Mouse (Mus musculus): Measurements from ENCODE around the gene Ly9. TPM values are rescaled to one million over a fixed set of nuclear protein-coding genes. Genes with fewer than 3 reads are reported as not detected.

Gene Ly9
- polyA plus RNA-seq, 1 experiment from 2014 or later, result 0.60 TPM

DNA sequence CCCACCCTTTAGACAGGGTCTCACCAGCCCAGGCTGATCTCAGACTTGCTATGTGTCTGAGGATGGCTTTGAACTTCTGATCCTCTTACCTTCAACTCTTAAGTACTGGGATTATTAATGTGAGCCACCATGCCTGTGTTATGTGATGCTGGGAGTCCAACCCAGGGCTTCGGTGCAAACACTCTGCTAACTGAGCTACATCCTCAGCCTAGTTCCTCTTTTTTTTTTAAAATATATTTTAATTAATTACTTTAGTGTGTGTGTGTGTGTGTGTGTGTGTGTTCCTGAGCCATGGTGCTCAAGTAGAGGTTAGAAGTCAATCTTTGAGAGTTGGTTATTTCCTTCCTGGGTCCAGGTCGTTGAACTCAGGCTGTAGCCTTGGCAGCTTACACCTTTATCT, 44.2 kb downstream of the Ly9 start:
- H3K36me3 ChIP-seq (ENCODE audit: control insufficient read depth, insufficient read depth, low read length), result no peaks in the 10 kb centered on the region
- H3K27me3 ChIP-seq (replicated peaks; ENCODE audit: control insufficient read depth, insufficient read depth, low read length), result no peaks in the 10 kb centered on the region
- H3K9ac ChIP-seq (ENCODE audit: low read depth, low read length), result no peak overlapping the region
- H3K4me3 ChIP-seq (ENCODE audit: low read length), result no peak overlapping the region
- ATAC-seq, result no peak
- H3K9me3 ChIP-seq (ENCODE audit: control insufficient read depth, low read length), result no peaks in the 10 kb centered on the region
- 65% methylated on average over 2 of the region's 2 CpGs for WGBS
- H3K4me1 ChIP-seq (ENCODE audit: control insufficient read depth, insufficient read depth, low read length), result no peaks in the 10 kb centered on the region
- no peak overlapping the region for H3K27ac ChIP-seq (ENCODE audit: low read length)
- H3K4me2 ChIP-seq (ENCODE audit: low read depth, low read length), result no peak overlapping the region

- Histone ChIP-seq H3K27ac (ENCODE audit: low read length) (no peak overlapping the region), H3K4me3 (ENCODE audit: low read length) (no peak overlapping the region), H3K36me3 (ENCODE audit: control insufficient read depth, insufficient read depth, low read length) (no peaks in the 10 kb centered on the region), H3K27me3 (replicated peaks; ENCODE audit: control insufficient read depth, insufficient read depth, low read length) (no peaks in the 10 kb centered on the region), H3K4me1 (ENCODE audit: control insufficient read depth, insufficient read depth, low read length) (no peaks in the 10 kb centered on the region), H3K9ac (ENCODE audit: low read depth, low read length) (no peak overlapping the region), H3K4me2 (ENCODE audit: low read depth, low read length) (no peak overlapping the region), H3K9me3 (ENCODE audit: control insufficient read depth, low read length) (no peaks in the 10 kb centered on the region)
- no peak for ATAC-seq
- WGBS, result 60% methylated on average over 8 of the region's 11 CpGs
Measured at GRCm38 (mm10) chr1:171561639-171562225, 45.5 kb downstream of the Ly9 start.

GRCm38 (mm10) chr1:171561200-171561599, 46.0 kb downstream of the Ly9 start:
- H3K4me2 ChIP-seq (ENCODE audit: low read depth, low read length), result no peak overlapping the region
- H3K9me3 ChIP-seq (ENCODE audit: control insufficient read depth, low read length), result no peaks in the 10 kb centered on the region
- H3K36me3 ChIP-seq (ENCODE audit: control insufficient read depth, insufficient read depth, low read length), result no peaks in the 10 kb centered on the region
- H3K27me3 ChIP-seq (replicated peaks; ENCODE audit: control insufficient read depth, insufficient read depth, low read length), result no peaks in the 10 kb centered on the region
- H3K4me1 ChIP-seq (ENCODE audit: control insufficient read depth, insufficient read depth, low read length), result no peaks in the 10 kb centered on the region
- no peak overlapping the region for H3K9ac ChIP-seq (ENCODE audit: low read depth, low read length)
- no peak overlapping the region for H3K4me3 ChIP-seq (ENCODE audit: low read length)
- ATAC-seq, result no peak
- no peak overlapping the region for H3K27ac ChIP-seq (ENCODE audit: low read length)
- WGBS, result 82% methylated on average over 1 of the region's 1 CpGs

DNA sequence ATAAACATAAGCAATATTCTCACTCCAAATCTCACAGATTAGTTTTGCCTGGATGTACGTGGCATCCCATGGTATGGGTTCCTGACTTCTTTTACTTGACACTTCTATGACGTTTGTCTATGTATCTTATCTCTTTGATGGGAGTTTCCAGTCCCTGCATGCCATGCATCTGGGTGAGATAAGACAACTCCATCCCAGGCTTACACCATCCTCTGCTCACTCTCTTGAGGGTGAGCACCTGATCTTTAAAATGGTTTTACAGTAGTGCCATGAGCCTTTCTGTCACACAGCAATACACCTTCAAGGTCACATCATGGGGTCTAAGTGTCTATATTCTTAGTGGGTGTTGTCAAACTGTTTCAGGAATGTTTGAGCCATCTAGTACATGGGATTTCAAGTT, 46.9 kb downstream of the Ly9 start:
- H3K27ac ChIP-seq (ENCODE audit: low read length), result no peak overlapping the region
- H3K9ac ChIP-seq (ENCODE audit: low read depth, low read length), result no peak overlapping the region
- H3K27me3 ChIP-seq (replicated peaks; ENCODE audit: control insufficient read depth, insufficient read depth, low read length), result no peaks in the 10 kb centered on the region
- H3K4me2 ChIP-seq (ENCODE audit: low read depth, low read length), result no peak overlapping the region
- no peaks in the 10 kb centered on the region for H3K36me3 ChIP-seq (ENCODE audit: control insufficient read depth, insufficient read depth, low read length)
- no peaks in the 10 kb centered on the region for H3K9me3 ChIP-seq (ENCODE audit: control insufficient read depth, low read length)
- no peak overlapping the region for H3K4me3 ChIP-seq (ENCODE audit: low read length)
- no peak for ATAC-seq
- 66% methylated on average over 2 of the region's 2 CpGs for WGBS
- no peaks in the 10 kb centered on the region for H3K4me1 ChIP-seq (ENCODE audit: control insufficient read depth, insufficient read depth, low read length)

- no peak for ATAC-seq
- no peaks in the 10 kb centered on the region for H3K9me3 ChIP-seq (ENCODE audit: control insufficient read depth, low read length)
Measured at GRCm38 (mm10) chr1:171558898-171559297, 48.3 kb downstream of the Ly9 start, which contains the start of gene Cd244a. Cd244a (plus strand) TSS chr1:171559193.

DNA sequence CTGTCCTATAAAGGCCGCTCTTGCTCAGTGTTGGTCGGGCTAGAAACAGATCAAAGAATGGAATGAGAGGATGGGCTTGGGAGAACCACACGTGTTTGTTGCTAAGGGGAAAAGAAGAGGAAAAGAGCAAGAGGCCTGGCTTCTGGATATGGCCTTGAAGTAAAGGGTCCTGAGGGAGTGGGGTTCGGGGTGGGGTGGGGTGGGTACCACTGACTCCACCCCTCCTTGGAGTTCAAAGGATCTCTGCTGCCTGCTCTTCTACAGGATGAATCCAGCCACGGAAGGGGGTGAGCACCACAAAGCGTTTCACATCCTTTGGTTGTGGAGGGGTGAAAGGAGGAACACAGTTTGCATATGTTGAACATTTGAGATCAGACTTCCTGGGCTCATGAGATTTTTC, 48.8 kb downstream of the Ly9 start:
- 73% methylated on average over 6 of the region's 6 CpGs for WGBS
- no peaks in the 10 kb centered on the region for H3K4me1 ChIP-seq (ENCODE audit: control insufficient read depth, insufficient read depth, low read length)

More at GRCm38 (mm10) chr1:171558898-171559297, 48.3 kb downstream of the Ly9 start, which contains the start of gene Cd244a:
- H3K36me3 ChIP-seq (ENCODE audit: control insufficient read depth, insufficient read depth, low read length), result no peaks in the 10 kb centered on the region
- no peaks in the 10 kb centered on the region for H3K4me1 ChIP-seq (ENCODE audit: control insufficient read depth, insufficient read depth, low read length)
- H3K4me3 ChIP-seq (ENCODE audit: low read length), result no peak within 1 kb of the TSS
- H3K4me2 ChIP-seq (ENCODE audit: low read depth, low read length), result no peak within 1 kb of the TSS
- H3K27ac ChIP-seq (ENCODE audit: low read length), result no peak within 1 kb of the TSS
- no peaks in the 10 kb centered on the region for H3K27me3 ChIP-seq (replicated peaks; ENCODE audit: control insufficient read depth, insufficient read depth, low read length)
- WGBS, result 78% methylated on average over 4 of the region's 4 CpGs
- H3K9ac ChIP-seq (ENCODE audit: low read depth, low read length), result no peak within 1 kb of the TSS

GRCm38 (mm10) chr1:171556366-171556765, 50.8 kb downstream of the Ly9 start:
- H3K4me3 ChIP-seq (ENCODE audit: low read length), result no peak overlapping the region
- no peaks in the 10 kb centered on the region for H3K4me1 ChIP-seq (ENCODE audit: control insufficient read depth, insufficient read depth, low read length)
- no peak overlapping the region for H3K9ac ChIP-seq (ENCODE audit: low read depth, low read length)
- no peaks in the 10 kb centered on the region for H3K36me3 ChIP-seq (ENCODE audit: control insufficient read depth, insufficient read depth, low read length)
- H3K27me3 ChIP-seq (replicated peaks; ENCODE audit: control insufficient read depth, insufficient read depth, low read length), result no peaks in the 10 kb centered on the region
- H3K27ac ChIP-seq (ENCODE audit: low read length), result no peak overlapping the region
- 80% methylated on average over 2 of the region's 2 CpGs for WGBS
- ATAC-seq, result no peak
- no peak overlapping the region for H3K4me2 ChIP-seq (ENCODE audit: low read depth, low read length)
- H3K9me3 ChIP-seq (ENCODE audit: control insufficient read depth, low read length), result no peaks in the 10 kb centered on the region

More for the DNA sequence above, 48.8 kb downstream of the Ly9 start:
- no peak overlapping the region for H3K4me3 ChIP-seq (ENCODE audit: low read length)
- no peak overlapping the region for H3K9ac ChIP-seq (ENCODE audit: low read depth, low read length)
- no peaks in the 10 kb centered on the region for H3K36me3 ChIP-seq (ENCODE audit: control insufficient read depth, insufficient read depth, low read length)
- no peak overlapping the region for H3K27ac ChIP-seq (ENCODE audit: low read length)
- no peak for ATAC-seq
- no peaks in the 10 kb centered on the region for H3K27me3 ChIP-seq (replicated peaks; ENCODE audit: control insufficient read depth, insufficient read depth, low read length)
- no peak overlapping the region for H3K4me2 ChIP-seq (ENCODE audit: low read depth, low read length)
- H3K9me3 ChIP-seq (ENCODE audit: control insufficient read depth, low read length), result no peaks in the 10 kb centered on the region

DNA sequence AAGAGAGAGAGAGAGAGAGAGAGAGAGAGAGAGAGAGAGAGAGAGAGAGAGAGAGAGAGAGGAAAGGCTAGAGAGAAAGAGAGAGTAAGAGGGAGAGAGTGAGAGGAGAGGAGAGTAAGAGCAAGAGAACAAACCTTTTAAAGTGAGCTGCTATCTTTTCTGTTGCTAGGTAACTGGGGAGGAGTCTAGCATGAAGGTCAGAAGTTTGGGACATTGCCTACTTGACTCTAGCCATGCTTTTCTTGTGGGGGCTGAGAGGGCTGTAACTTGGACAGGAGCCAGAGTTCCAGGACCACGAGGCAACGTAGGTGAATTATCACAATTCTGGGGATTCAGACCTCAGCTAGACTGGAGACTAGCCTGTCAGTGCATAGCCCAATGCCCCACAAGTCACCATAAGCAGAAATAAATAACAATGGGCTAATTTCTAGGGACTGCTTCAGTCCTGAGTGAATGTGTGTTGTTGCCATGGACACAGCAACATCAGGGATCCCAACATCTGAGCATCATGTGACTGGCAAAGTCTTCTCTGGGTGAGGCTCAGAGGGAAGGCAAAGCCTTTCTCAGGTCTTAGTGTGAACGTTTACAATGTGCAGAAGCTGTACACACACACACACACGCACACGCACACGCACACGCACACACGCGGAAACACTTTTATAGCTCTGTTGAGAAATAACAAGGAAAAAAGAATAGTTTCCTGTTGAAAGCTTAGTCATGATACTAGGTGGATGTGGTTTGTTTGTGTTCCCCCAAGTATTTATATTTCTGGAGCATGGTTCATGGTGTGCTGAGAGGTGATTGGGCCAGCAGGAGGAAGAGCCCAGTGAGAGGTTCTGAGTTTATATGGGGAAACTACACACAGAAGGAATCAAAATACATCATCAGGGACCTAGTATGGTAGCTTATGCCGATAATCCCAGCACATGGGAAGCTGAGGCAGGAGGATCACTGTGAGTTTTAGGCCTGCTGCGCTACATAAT, 53.6 kb downstream of the Ly9 start:
- ATAC-seq, result peak; percentile 53; the same call in 1 of the 2 replicates
- WGBS, result 71% methylated on average over 11 of the region's 11 CpGs
- H3K4me1 ChIP-seq (ENCODE audit: control insufficient read depth, insufficient read depth, low read length), result no peaks in the 10 kb centered on the region
- H3K9ac ChIP-seq (ENCODE audit: low read depth, low read length), result no peak overlapping the region
- H3K4me2 ChIP-seq (ENCODE audit: low read depth, low read length), result no peak overlapping the region
- no peaks in the 10 kb centered on the region for H3K36me3 ChIP-seq (ENCODE audit: control insufficient read depth, insufficient read depth, low read length)
- no peak overlapping the region for H3K27ac ChIP-seq (ENCODE audit: low read length)
- no peaks in the 10 kb centered on the region for H3K9me3 ChIP-seq (ENCODE audit: control insufficient read depth, low read length)
- H3K4me3 ChIP-seq (ENCODE audit: low read length), result no peak overlapping the region
- H3K27me3 ChIP-seq (replicated peaks; ENCODE audit: control insufficient read depth, insufficient read depth, low read length), result no peaks in the 10 kb centered on the region

DNA sequence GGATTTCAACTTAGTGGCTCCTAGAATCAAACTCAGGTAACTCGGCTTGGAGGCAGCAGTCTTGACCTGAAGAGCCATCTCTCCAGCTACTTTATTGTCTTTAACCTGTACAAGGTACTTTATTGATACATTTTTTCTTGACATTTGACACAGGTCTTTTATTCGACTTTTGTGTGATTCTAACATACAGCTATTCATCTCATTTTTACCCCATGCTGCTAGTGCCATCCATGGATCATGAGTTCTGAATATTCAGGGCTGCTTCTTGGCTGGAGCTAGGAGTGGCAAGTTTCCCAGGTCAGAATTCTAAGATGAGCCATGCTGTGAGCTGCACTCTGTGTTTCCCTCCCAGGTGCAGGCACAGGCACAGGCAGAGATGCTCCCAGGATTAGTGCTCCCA, 55.0 kb downstream of the Ly9 start:
- Histone ChIP-seq H3K27ac (ENCODE audit: low read length) (no peak overlapping the region), H3K4me1 (ENCODE audit: control insufficient read depth, insufficient read depth, low read length) (no peaks in the 10 kb centered on the region), H3K27me3 (replicated peaks; ENCODE audit: control insufficient read depth, insufficient read depth, low read length) (no peaks in the 10 kb centered on the region), H3K9me3 (ENCODE audit: control insufficient read depth, low read length) (no peaks in the 10 kb centered on the region), H3K4me3 (ENCODE audit: low read length) (no peak overlapping the region), H3K36me3 (ENCODE audit: control insufficient read depth, insufficient read depth, low read length) (no peaks in the 10 kb centered on the region), H3K9ac (ENCODE audit: low read depth, low read length) (no peak overlapping the region), H3K4me2 (ENCODE audit: low read depth, low read length) (no peak overlapping the region)
- ATAC-seq, result no peak
- WGBS, result 86% methylated on average over 2 of the region's 2 CpGs
